Mouse (Mus musculus) hindbrain, embryonic 16.5 days (tissue): ENCODE data around the gene Vwa5b2. TPM values are rescaled to one million over a fixed set of nuclear protein-coding genes. Genes with fewer than 3 reads are reported as not detected.
A peak's percentile ranks its signal among the peaks of the same experiment; 100 is the strongest.

Experiments used
- ATAC-seq: fragments of 200-750 bp; cut with Nextera tagmentation; 2 replicates; pipeline ENCODE4 v1.8.0; 2017; ENCODE audit warnings: moderate TSS enrichment, moderate library complexity
- H3K27ac ChIP-seq: fragments of 300-500 bp; sonication (generic); 2 replicates; pipeline ENCODE4 v1.5.1; 2014; ENCODE audit warnings: low read depth, mild to moderate bottlenecking, control low read depth, low read length, moderate library complexity
- H3K27me3 ChIP-seq: fragments of 300-500 bp; sonication (generic); replicated peaks from 2 replicates; pipeline ENCODE4 v1.6.1; 2014; ENCODE audit warnings: low read length; ENCODE audit not compliant: control insufficient read depth, insufficient read depth
- H3K36me3 ChIP-seq: fragments of 300-500 bp; sonication (generic); 2 replicates; pipeline ENCODE4 v1.6.1; 2014; ENCODE audit warnings: mild to moderate bottlenecking, low read length, moderate library complexity, mixed read lengths; ENCODE audit not compliant: control insufficient read depth, insufficient read depth
- H3K4me1 ChIP-seq: fragments of 300-500 bp; sonication (generic); 2 replicates; pipeline ENCODE4 v1.6.1; 2014; ENCODE audit warnings: low read depth, low read length; ENCODE audit not compliant: control insufficient read depth, insufficient read depth
- H3K4me2 ChIP-seq: fragments of 300-500 bp; sonication (generic); 2 replicates; pipeline ENCODE4 v1.6.1; 2014; ENCODE audit warnings: mild to moderate bottlenecking, low read length, control low read depth, moderate library complexity
- H3K4me3 ChIP-seq: fragments of 300-500 bp; sonication (generic); 2 replicates; pipeline ENCODE4 v1.5.1; 2014; ENCODE audit warnings: mild to moderate bottlenecking, low read length, control low read depth, moderate library complexity
- H3K9ac ChIP-seq: fragments of 300-500 bp; sonication (generic); 2 replicates; pipeline ENCODE4 v1.6.1; 2014; ENCODE audit warnings: low read depth, mild to moderate bottlenecking, control low read depth, low read length, moderate library complexity
- H3K9me3 ChIP-seq: fragments of 300-500 bp; sonication (generic); 2 replicates; pipeline ENCODE4 v1.6.1; 2014; ENCODE audit warnings: mild to moderate bottlenecking, low read length, moderate library complexity; ENCODE audit not compliant: control insufficient read depth
- WGBS: fragments of 180-500 bp; shearing (Covaris S2); extraction: QIAGEN DNeasy Blood & Tissue Kit; methylation state at CpG from one replicate; pipeline ENCODE4 v1.1.7; 2014; 5-methylcytosine and 5-hydroxymethylcytosine counted together
- polyA plus RNA-seq: library from polyadenylated mRNA; unstranded; fragments of >200 nt; fragmentation: Nextera tagmentation; extraction: Ambion mirVana; gene quantifications from 2 replicates; pipeline ENCODE4 v1.2.1, GENCODE M21; 2015

Vwa5b2 gene
- polyA plus RNA-seq, 1 experiment from 2014 or later, result 36.8 TPM

DNA sequence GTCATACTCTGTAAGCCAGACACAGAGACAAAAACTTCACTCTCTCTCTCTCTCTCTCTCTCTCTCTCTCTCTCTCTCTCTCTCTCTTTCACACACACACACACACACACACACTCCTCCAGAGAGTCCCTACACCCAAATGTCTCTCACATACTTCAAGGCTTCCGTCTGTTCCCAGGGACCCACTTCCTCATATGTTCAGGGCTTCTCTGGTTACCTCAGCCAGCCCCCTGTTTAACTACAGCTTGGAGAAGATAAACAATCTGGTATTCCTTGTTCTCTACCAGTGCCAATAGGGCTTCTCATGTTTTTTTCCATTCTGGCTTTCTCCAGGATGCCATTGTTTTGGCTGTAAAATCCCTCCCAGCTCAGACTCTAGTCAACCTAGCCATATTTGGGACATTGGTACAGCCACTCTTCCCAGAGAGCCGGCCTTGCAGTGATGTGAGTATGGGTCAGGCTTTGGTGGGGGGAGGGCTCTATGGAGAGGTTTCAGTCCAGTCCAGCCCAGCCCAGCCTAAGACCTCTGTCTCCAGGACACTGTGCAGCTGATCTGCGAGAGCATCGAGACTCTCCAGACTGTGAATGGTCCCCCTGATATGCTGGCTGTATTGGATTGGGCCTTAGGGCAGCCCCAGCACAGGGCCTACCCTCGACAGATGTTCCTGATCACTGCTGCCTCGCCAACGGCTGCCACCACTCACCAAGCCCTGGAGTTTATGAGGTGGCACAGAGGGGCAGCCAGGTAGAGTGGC is 7.6 kb downstream of the Vwa5b2 start:
- no peaks in the 10 kb centered on the region; the same call in 1 of the 2 replicates for H3K36me3 ChIP-seq
- H3K27ac ChIP-seq, result no peak overlapping the region
- no peaks in the 10 kb centered on the region for H3K4me1 ChIP-seq
- 78% methylated on average over 7 of the region's 7 CpGs for WGBS
- no peak overlapping the region for H3K4me3 ChIP-seq
- H3K9me3 ChIP-seq, result no peaks in the 10 kb centered on the region
- no peak overlapping the region for H3K4me2 ChIP-seq
- no peak overlapping the region for H3K9ac ChIP-seq
- H3K27me3 ChIP-seq, result no peaks in the 10 kb centered on the region; the same call in 1 of the 2 replicates
- no peak for ATAC-seq

DNA sequence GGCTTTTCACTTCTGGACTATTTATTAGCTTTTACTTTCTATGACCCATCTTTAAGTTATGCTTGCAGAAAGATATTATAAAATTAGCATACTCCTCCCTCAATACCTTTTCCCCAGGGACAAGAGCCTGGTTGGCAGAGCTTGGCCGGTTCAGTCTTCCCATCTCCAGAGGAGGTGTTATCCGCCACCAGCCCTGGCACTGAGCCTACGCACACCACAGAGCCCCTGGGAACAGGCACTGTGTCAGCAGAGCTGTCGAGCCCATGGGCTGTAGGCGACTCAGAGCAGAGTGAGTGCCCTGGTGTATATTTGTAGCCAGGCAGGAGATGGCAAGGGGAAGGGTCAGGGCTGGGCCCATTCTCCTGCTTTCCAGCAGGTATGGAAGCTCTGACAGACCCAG is 11.2 kb downstream of the Vwa5b2 start:
- no peaks in the 10 kb centered on the region for H3K4me1 ChIP-seq
- no peaks in the 10 kb centered on the region for H3K9me3 ChIP-seq
- H3K27me3 ChIP-seq, result no peaks in the 10 kb centered on the region
- peaks cover 7% of the 10 kb centered on the region for H3K36me3 ChIP-seq
- WGBS, result 62% methylated on average over 5 of the region's 5 CpGs
- H3K27ac ChIP-seq, result no peak overlapping the region
- ATAC-seq, result no peak
- H3K4me2 ChIP-seq, result no peak overlapping the region
- H3K9ac ChIP-seq, result no peak overlapping the region
- H3K4me3 ChIP-seq, result no peak overlapping the region

DNA sequence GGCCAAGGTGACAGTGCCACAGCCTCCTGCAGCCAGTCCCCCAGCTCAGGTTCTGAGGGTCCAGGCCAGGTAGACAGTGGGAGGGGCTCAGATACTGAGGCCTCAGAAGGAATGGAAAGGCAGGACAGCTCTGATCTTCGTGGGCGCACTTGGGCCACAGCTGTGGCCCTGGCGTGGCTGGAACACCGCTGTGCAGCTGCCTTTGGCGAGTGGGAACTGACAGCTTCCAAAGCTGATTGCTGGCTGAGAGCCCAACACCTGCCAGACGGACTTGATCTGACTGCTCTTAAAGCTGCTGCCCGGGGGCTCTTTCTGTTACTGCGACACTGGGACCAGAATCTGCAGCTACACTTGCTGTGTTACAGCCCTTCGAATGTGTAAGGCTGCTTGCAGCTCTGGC is 15.4 kb downstream of the Vwa5b2 start:
- ATAC-seq, result no peak
- Histone ChIP-seq H3K9ac (no peak overlapping the region), H3K4me2 (no peak overlapping the region), H3K36me3 (peaks cover 18% of the 10 kb centered on the region), H3K4me1 (peaks cover 8% of the 10 kb centered on the region), H3K9me3 (no peaks in the 10 kb centered on the region), H3K27me3 (no peaks in the 10 kb centered on the region), H3K27ac (no peak overlapping the region), H3K4me3 (no peak overlapping the region)
- WGBS, result 46% methylated on average over 9 of the region's 9 CpGs

DNA sequence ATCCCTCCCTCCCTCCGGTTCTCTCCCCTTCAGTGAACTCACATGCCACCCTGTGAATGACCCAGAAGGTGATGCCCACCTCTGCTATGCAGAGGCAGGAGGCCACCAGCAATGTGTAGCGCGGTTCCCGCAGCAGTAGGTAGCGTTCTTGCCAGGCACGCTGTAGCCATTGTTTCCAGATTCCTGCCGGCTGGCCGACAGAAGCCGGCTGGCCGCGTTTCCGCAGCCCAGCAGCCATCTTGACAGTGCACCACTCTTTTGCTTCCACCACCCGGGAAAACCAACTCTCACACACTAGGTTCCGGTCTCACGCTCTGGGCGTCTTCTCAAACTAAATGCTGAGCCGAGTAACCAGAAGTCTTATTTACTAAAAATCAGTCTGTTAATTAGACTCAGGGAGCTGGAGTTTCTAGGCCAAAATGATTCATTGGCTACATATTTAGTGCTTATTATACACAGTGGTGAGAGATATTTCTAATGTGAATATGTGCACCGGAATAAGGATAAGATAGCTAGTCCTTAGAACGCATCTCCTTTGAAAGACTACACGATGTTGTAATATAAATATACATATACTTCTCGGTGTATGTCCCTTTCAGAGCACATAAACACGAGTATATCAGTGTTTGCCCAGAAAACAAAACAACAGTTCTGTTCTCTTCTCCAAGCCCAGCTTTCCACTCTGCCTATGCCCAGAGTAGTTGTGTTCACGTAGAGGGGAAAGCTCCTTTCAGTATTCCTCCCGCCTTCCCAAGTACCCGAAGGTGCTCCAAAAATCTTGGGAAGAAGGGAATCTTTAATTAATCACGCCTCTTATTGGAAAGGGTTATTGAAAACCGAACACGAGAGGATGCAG is 21.5 kb downstream of the Vwa5b2 start:
- ATAC-seq, result peak; percentile 76
- H3K9me3 ChIP-seq, result no peaks in the 10 kb centered on the region
- WGBS, result under 1% methylated on average over 28 of the region's 28 CpGs
- peak overlapping the region; percentile 89 for H3K27ac ChIP-seq
- H3K9ac ChIP-seq, result peak overlapping the region; percentile 87
- H3K36me3 ChIP-seq, result peaks cover 10% of the 10 kb centered on the region
- no peaks in the 10 kb centered on the region for H3K27me3 ChIP-seq
- peak overlapping the region; percentile 78 for H3K4me2 ChIP-seq
- H3K4me3 ChIP-seq, result peak overlapping the region; percentile 87
- peaks cover 18% of the 10 kb centered on the region for H3K4me1 ChIP-seq

DNA sequence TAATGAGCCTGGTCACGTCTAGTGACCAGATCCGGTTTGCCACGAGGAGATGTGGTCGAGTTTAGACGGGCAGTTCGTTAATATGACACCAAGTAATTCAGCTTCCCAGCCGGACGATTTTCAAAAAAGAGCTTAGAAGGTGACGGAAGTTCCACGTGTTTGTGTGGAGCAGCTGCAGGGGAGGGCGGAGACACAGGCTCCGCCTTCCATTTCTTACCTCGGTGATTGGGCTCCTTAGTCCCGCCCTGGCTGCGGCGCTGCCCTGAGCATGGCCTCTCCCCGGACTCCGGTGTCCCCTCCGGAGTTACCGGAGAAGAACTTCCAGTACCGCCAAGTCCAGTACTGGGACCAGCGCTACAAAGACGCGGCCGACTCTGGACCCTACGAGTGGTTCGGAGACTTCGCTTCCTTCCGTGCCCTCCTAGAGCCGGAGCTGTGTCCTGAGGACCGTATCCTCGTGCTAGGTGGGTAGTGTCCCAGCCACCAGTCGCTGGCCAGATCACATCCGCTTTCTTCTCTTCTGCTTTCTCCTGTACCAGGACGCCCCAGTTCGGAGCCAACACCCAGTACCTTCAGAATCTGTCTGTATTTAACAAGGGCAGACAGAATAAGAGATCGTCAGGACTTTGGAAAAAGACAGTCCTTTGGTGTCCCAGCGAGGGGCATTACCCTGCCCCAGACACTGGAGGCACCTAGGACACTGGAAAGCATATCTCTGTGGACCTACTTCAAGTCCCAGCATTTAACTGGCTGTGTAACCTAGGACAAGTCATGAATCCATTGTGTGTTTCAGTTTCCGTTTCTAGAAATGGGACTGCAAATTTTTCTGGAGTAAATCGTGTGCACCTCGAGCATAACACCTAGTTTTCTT is 22.3 kb downstream of the Vwa5b2 start, which contains the start of the genes Eef1akmt4, Gm49333 and Alg3:
Gene Eef1akmt4, plus strand, starts transcription at position 237 of the 871 bp plus-strand sequence.
Gene Gm49333, plus strand, starts transcription at position 254 of the 871 bp plus-strand sequence.
Gene Alg3, minus strand, starts transcription at position 379 of the 871 bp plus-strand sequence.
- Histone ChIP-seq H3K27ac (peak within 1 kb of the TSS; percentile 89), H3K36me3 (peaks cover 7% of the 10 kb centered on the region; the same call in 1 of the 2 replicates), H3K9me3 (no peaks in the 10 kb centered on the region), H3K9ac (peak within 1 kb of the TSS; percentile 87), H3K4me1 (peaks cover 18% of the 10 kb centered on the region), H3K4me3 (peak within 1 kb of the TSS; percentile 87), H3K4me2 (peak within 1 kb of the TSS; percentile 78), H3K27me3 (no peaks in the 10 kb centered on the region)
- ATAC-seq, result peak; percentile 95
- WGBS, result 2% methylated on average over 40 of the region's 41 CpGs

GRCm38 (mm10) chr16:20619541-20620398 is 30.5 kb downstream of the Vwa5b2 start:
- Histone ChIP-seq H3K27ac (peak overlapping the region; percentile 97), H3K4me3 (peak overlapping the region; percentile 91), H3K4me2 (peak overlapping the region; percentile 72), H3K36me3 (no peaks in the 10 kb centered on the region), H3K9ac (peak overlapping the region; percentile 81), H3K27me3 (no peaks in the 10 kb centered on the region), H3K9me3 (no peaks in the 10 kb centered on the region), H3K4me1 (peaks cover 16% of the 10 kb centered on the region)
- peak; percentile 27 for ATAC-seq
- WGBS, result 1% methylated on average over 61 of the region's 83 CpGs

DNA sequence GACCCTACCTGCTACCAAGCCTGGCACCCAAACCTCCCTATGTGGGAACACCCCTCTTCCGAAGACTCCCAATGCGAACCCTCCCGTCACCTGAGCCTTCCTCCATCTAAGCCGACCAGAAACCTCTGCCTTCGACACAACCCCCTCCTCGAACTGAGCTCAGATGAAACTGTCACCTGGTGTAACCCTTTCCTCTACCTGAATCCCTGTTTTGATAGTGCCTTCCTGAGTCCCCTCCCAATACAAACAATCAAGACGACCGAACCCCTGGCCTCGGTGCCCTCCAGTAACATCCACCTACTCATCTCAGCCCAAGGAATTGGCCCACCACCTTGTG is 31.1 kb downstream of the Vwa5b2 start:
- no peaks in the 10 kb centered on the region for H3K36me3 ChIP-seq
- no peaks in the 10 kb centered on the region for H3K27me3 ChIP-seq
- no peaks in the 10 kb centered on the region for H3K9me3 ChIP-seq
- ATAC-seq, result peak; percentile 4; the same call in 1 of the 2 replicates
- peaks cover 16% of the 10 kb centered on the region for H3K4me1 ChIP-seq
- H3K4me2 ChIP-seq, result peak overlapping the region; percentile 72
- under 1% methylated on average over 9 of the region's 9 CpGs for WGBS
- H3K9ac ChIP-seq, result peak overlapping the region; percentile 81
- peak overlapping the region; percentile 97 for H3K27ac ChIP-seq
- peak overlapping the region; percentile 91 for H3K4me3 ChIP-seq

DNA sequence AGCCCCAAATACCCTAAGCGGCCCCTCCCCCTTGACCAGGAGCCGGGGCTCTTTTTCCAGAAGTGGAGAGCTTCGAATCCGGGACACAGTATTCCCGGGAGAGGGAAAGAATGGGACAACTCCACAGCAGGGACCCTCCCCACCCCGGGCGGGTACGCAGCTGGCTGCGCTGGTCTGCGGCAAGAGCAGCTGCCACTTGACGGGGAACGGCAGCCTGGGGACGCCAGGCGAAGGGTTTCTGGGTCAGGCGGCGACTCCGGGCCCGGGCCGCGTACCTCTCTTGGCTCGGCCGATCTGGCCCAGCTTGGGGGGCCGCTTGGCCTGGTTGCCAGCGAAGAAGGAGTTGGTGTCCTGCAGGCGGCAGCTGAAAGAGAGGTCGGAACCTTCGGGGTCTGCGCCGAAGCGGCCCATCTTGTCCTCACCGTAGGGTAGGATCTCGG is 31.5 kb downstream of the Vwa5b2 start:
- 0% methylated on average over 31 of the region's 32 CpGs for WGBS
- Histone ChIP-seq H3K4me3 (peak overlapping the region; percentile 91), H3K9me3 (no peaks in the 10 kb centered on the region), H3K36me3 (no peaks in the 10 kb centered on the region), H3K27me3 (no peaks in the 10 kb centered on the region), H3K27ac (peak overlapping the region; percentile 97), H3K4me1 (peaks cover 16% of the 10 kb centered on the region), H3K4me2 (peak overlapping the region; percentile 72), H3K9ac (peak overlapping the region; percentile 81)
- peak; percentile 4 for ATAC-seq
